Mouse (Mus musculus) E14TG2a.4 (cell line): Measurements from ENCODE around the gene Cd248.

ENCODE experiments used
- H3K27me3 ChIP-seq: 2 replicates; pipeline ENCODE4 v1.6.1; 2014; ENCODE audit warnings: low read length, control low read depth; ENCODE audit not compliant: insufficient read depth
- H3K36me3 ChIP-seq: 2 replicates; pipeline ENCODE4 v1.6.1; 2014; ENCODE audit warnings: low read length, control low read depth; ENCODE audit not compliant: insufficient read depth
- H3K4me1 ChIP-seq: replicated peaks from 2 replicates; pipeline ENCODE4 v1.6.1; 2014; ENCODE audit warnings: low read depth, low read length, control low read depth
- H3K4me3 ChIP-seq: replicated peaks from 2 replicates; pipeline ENCODE4 v1.5.1; 2014; ENCODE audit warnings: mild to moderate bottlenecking, low read length
- H3K9me3 ChIP-seq: 2 replicates; pipeline ENCODE4 v1.6.1; 2014; ENCODE audit warnings: low read length, control low read depth
- CTCF ChIP-seq: conservative IDR thresholded peaks from 2 replicates; pipeline ENCODE4 v1.5.1; 2014; ENCODE audit warnings: low read length
- NANOG ChIP-seq: IDR thresholded peaks from 2 replicates; pipeline ENCODE4 v1.6.1; 2014; ENCODE audit warnings: borderline replicate concordance, low read length, mixed read lengths
- POU5F1 ChIP-seq: IDR thresholded peaks from 2 replicates; pipeline ENCODE4 v1.6.1; 2014; ENCODE audit warnings: low read length, borderline replicate concordance

Cd248 gene

DNA sequence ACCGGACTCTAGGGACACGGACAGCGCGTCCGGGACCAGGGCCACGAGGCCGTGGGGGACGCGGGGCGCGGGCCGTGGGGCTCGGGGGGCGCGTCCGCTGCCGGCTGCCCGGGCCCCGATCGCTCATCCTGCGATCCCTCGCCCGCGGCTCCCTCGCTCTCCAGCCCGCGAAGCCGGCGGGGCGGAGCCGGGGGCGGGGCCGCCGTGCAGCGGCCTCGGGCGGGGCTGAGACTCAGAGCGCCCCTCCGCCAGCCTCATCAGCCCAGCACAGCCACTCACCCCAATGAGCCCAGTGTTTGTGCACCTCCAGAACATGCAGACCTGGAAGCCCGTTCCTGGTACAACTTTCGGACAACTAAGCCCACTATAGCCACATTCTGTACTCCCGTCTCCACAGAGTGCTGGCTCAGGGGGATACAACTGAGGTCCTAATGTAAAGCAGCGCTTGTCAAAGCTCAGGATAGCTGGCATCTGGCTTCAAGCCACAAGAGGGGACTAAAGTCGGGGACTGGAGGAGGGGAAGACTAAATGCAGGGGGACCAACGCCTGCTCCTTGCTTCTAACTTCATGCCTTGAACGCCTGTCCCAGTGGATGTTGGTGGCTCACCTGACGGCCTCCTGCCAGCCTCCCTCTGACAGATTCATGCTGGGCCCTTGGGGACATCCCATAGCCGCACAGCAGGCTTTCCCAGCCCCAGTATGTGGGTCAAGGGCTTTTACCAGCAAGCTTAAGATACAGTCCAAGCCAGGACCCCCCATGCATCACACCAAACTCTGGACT, 30.7 kb downstream of the Cd248 start, which contains the start of gene Cnih2:
Cnih2 (minus strand) TSS at position 159 of the 781 bp plus-strand sequence.
- peak within 1 kb of the TSS; percentile 86 for H3K4me3 ChIP-seq

DNA sequence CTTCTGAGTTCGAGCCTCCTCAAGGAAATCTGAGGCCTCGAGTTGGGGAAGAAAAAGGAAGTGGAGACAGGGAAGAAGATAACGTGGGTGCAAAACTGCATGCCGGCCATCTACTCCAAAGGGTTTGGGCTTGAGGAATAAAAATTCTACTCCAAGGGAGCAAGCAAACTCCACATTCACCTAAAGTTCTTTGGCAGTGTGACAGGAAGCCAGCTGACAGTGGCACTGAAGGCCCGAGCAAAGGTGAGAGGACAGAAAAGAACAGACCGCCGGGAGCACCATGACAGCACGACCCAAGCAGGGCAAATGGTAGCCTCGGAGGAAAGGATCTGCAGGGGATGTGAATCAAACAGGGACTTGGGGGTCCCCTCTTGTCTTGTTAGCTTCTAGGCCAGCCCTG, 38.2 kb downstream of the Cd248 start:
- no peaks in the 10 kb centered on the region for H3K9me3 ChIP-seq
- no peak for TF ChIP-seq NANOG
- no peak for TF ChIP-seq CTCF
- no peak for TF ChIP-seq POU5F1
- peak overlapping the region; percentile 93 for H3K4me3 ChIP-seq
- peaks cover 62% of the 10 kb centered on the region for H3K4me1 ChIP-seq
- no peaks in the 10 kb centered on the region for H3K27me3 ChIP-seq
- H3K36me3 ChIP-seq, result peaks cover 75% of the 10 kb centered on the region

More for the DNA sequence above, 30.7 kb downstream of the Cd248 start, which contains the start of gene Cnih2:
- peaks cover 30% of the 10 kb centered on the region for H3K27me3 ChIP-seq
- H3K9me3 ChIP-seq, result no peaks in the 10 kb centered on the region
- TF ChIP-seq POU5F1 (no peak), NANOG (no peak), CTCF (no peak)
- peaks cover 76% of the 10 kb centered on the region for H3K4me1 ChIP-seq
- peaks cover 50% of the 10 kb centered on the region for H3K36me3 ChIP-seq

GRCm38 (mm10) chr19:5106731-5107191, 38.9 kb downstream of the Cd248 start, which contains the start of gene Rab1b:
Gene Rab1b, minus strand, starts transcription at chr19:5107072.
- H3K27me3 ChIP-seq, result no peaks in the 10 kb centered on the region
- H3K4me1 ChIP-seq, result peaks cover 58% of the 10 kb centered on the region
- TF ChIP-seq POU5F1, result no peak
- TF ChIP-seq NANOG, result no peak
- TF ChIP-seq CTCF, result no peak
- H3K4me3 ChIP-seq, result peak within 1 kb of the TSS; percentile 93
- H3K36me3 ChIP-seq, result peaks cover 75% of the 10 kb centered on the region
- H3K9me3 ChIP-seq, result no peaks in the 10 kb centered on the region

GRCm38 (mm10) chr19:5107556-5108270, 39.8 kb downstream of the Cd248 start:
- Histone ChIP-seq H3K9me3 (no peaks in the 10 kb centered on the region), H3K4me3 (0 out of 2 replicates have a peak overlapping the region, but pooled peaks have one; percentile 93), H3K27me3 (no peaks in the 10 kb centered on the region), H3K36me3 (peaks cover 72% of the 10 kb centered on the region), H3K4me1 (peaks cover 53% of the 10 kb centered on the region)
- TF ChIP-seq NANOG (no peak), POU5F1 (no peak), CTCF (no peak)

- no peaks in the 10 kb centered on the region for H3K9me3 ChIP-seq
- H3K36me3 ChIP-seq, result peaks cover 70% of the 10 kb centered on the region
- peak overlapping the region; percentile 37; the same call in 1 of the 2 replicates for H3K4me3 ChIP-seq
- H3K27me3 ChIP-seq, result no peaks in the 10 kb centered on the region
- peaks cover 54% of the 10 kb centered on the region for H3K4me1 ChIP-seq
- TF ChIP-seq NANOG (no peak), CTCF (peak; percentile 43)
These were observed 40.3 kb downstream of the Cd248 start for GRCm38 (mm10) chr19:5108271-5108575.

- H3K27me3 ChIP-seq, result no peaks in the 10 kb centered on the region
- H3K4me3 ChIP-seq, result peak overlapping the region; percentile 37; the same call in 1 of the 2 replicates
- peaks cover 70% of the 10 kb centered on the region for H3K36me3 ChIP-seq
- no peaks in the 10 kb centered on the region for H3K9me3 ChIP-seq
- peaks cover 59% of the 10 kb centered on the region for H3K4me1 ChIP-seq
- TF ChIP-seq POU5F1, result no peak
- no peak for TF ChIP-seq CTCF
- TF ChIP-seq NANOG, result no peak
These were observed 40.8 kb downstream of the Cd248 start for GRCm38 (mm10) chr19:5108702-5109101.

DNA sequence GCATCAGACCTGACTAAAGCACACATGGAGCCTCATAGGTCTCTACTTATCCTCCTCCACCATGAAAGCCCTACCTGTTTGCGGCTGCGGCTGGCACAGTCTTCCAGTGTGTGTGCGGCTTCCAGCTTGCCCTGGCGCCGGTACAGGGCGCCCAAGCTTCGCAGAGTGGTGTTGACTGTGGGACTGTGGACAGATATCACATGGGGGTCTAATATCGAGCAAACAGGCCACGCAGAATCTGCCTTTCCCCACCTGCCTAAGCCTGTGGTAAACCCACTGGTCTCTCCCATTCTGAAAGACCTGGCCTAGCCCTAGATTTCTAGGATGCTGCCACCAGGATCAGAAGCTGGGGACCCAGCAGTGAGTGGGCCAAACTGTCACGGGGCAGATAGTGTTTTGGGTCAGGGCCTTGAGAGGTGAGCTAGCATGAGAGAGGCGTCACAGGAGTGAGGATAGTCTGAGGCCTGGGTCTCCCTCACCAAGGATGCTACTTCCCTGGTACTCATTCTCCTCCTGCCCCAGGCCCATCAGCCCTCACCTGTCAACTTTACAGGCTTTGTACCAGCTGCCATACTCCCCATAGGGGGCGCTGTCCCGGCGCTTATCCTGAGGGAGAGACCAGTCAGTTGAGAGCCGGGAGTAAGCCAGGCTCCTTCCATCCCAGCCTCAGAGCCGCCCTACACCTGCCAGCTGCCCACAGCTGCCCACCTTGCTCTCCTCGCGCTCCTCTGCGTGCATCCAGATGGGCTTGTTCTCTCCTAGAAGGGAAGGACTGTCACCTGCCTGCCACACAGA, 42.0 kb downstream of the Cd248 start:
- H3K4me1 ChIP-seq, result peaks cover 63% of the 10 kb centered on the region
- H3K36me3 ChIP-seq, result peaks cover 60% of the 10 kb centered on the region
- TF ChIP-seq CTCF (peak; percentile 85), POU5F1 (no peak)

DNA sequence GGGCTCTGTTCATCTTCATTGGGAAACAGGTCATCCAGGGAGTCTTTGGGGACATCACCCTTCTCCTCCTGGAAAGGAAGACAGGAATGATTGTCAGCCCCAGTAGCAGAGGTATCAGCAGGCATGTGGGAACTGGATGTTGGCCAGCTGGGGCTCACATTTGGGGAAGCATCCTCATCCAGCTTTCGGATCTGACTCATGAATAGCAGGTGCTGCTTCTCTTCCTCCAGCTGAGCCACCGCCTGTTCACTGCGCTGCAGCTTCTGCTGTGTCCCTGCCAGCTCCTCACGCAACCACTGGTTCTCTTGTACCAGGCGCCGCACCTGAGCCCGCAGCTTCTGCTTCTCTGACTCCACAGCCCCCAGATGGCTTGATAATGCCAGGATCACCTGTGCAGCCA, 45.9 kb downstream of the Cd248 start:
- no peak for TF ChIP-seq CTCF
- no peak for TF ChIP-seq NANOG
- no peak for TF ChIP-seq POU5F1
- no peaks in the 10 kb centered on the region for H3K9me3 ChIP-seq
- peaks cover 47% of the 10 kb centered on the region for H3K36me3 ChIP-seq
- no peak overlapping the region for H3K4me3 ChIP-seq
- peaks cover 4% of the 10 kb centered on the region for H3K27me3 ChIP-seq
- H3K4me1 ChIP-seq, result peaks cover 43% of the 10 kb centered on the region

More for the DNA sequence above, 42.0 kb downstream of the Cd248 start:
- H3K4me3 ChIP-seq, result peak overlapping the region; percentile 37; the same call in 1 of the 2 replicates
- no peaks in the 10 kb centered on the region for H3K9me3 ChIP-seq
- no peaks in the 10 kb centered on the region for H3K27me3 ChIP-seq
